Mouse (Mus musculus) cerebellum, adult 2 months (tissue): ENCODE measurements at regions not wholly inside any gene's neighbourhood (a gene's known extent, or its start where the extent isn't known, plus 50 kb on each side); places are given as distances from the start of the nearest gene placed in this dataset.

ENCODE experiments used
- CTCF ChIP-seq: fragments of 200-500 bp; IDR thresholded peaks from 2 replicates; pipeline ENCODE4 v1.5.1; 2011; ENCODE audit warnings: low read depth, mild to moderate bottlenecking, control low read depth, low read length, moderate library complexity, borderline replicate concordance; ENCODE audit not compliant: insufficient read depth
- POLR2A ChIP-seq: fragments of 200-500 bp; IDR thresholded peaks from 2 replicates; pipeline ENCODE4 v1.6.1; 2011; ENCODE audit warnings: low read length, control low read depth, borderline replicate concordance; ENCODE audit not compliant: insufficient read depth

GRCm38 (mm10) chr4:124501785-124502184 is 108.8 kb downstream of the 3100002H09Rik start:
- TF ChIP-seq POLR2A, result no peak
- TF ChIP-seq CTCF, result no peak
